Mouse (Mus musculus) adrenal gland, adult 8-10 months (tissue): ENCODE data around the gene Hivep2. TPM values are rescaled to one million over a fixed set of nuclear protein-coding genes. Genes with fewer than 3 reads are reported as not detected.

Experiments
- DNase-seq: peaks from one replicate; pipeline ENCODE4 v3.0.0; 2022
- total RNA-seq, 4 experiments: library from RNA; stranded (reverse); gene quantifications; 2 replicates each; pipeline ENCODE4 v1.2.4; 2022

The Hivep2 gene
- total RNA-seq, 4 experiments from 2014 or later: 27.5 to 43.1 (median 38.7) TPM

- DNase-seq: no peak
Observed at GRCm38 (mm10) chr10:14024971-14025370, 59.1 kb downstream of the Hivep2 start.

GRCm38 (mm10) chr10:14027751-14028150 lies 61.9 kb downstream of the Hivep2 start:
- no peak for DNase-seq

DNA sequence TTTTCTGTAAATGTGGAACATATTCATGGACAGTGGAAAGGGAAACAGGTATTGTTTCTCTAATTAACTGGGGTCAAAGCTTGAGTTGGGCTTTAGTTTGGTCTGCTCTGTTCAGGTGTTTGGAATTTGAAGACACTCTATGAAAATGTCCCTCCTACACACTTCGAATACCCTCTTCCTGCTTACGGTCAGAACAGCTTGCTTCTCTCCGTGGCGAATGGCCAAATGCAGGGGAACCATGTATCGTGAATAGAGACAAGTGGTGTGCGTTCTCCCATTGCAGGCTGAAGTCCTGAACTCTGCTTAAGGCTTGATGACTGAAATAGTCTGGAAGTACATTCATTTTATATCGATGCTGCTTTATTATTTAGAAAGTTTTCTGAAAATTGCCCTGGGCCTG lies 63.1 kb downstream of the Hivep2 start:
- no peak for DNase-seq

- DNase-seq: no peak
Observed at GRCm38 (mm10) chr10:14030458-14031035, 64.7 kb downstream of the Hivep2 start.

DNA sequence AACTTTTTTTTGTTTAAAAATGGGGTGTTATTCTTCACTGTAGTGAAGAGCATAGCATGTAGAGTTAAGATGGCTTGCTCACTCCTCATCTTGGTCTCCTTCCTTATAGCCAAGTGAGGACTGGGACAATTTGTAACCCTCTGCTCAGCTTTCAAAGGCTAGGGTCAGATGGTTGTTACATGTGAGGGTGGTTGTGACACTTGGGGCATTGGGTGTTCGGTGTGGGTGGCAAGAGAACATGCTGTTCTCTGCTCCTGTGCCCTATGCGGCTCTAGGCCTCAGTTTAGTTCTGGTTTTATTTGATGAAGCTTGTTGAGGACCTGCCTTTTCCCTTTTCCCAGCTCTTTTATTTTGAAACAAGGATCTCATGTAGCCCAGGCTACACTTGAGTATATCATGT lies 66.7 kb downstream of the Hivep2 start:
- DNase-seq: no peak

DNA sequence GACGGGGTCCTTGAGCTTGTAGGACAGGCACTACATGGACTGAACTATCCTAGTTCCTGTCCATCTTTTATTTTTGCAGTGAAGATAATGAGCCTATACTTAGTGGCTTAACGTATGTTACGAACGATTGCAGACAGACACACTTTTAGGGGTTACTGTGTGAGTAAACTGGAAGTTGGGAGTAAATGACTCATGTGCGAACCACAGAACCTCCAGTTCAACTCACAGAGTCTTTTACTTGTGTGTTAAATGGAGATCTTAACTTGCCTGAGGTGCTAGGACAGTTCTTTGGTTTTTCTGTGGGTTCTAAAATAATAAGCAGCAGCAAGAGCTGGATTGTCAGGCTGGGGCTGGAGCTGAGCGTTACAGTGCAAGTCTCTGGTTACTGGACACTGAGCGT lies 68.2 kb downstream of the Hivep2 start:
- no peak for DNase-seq

GRCm38 (mm10) chr10:14034790-14035189 lies 68.9 kb downstream of the Hivep2 start:
- no peak for DNase-seq

GRCm38 (mm10) chr10:14035607-14036006 lies 69.7 kb downstream of the Hivep2 start:
- DNase-seq: no peak

GRCm38 (mm10) chr10:14036472-14036871 lies 70.6 kb downstream of the Hivep2 start:
- no peak for DNase-seq

DNA sequence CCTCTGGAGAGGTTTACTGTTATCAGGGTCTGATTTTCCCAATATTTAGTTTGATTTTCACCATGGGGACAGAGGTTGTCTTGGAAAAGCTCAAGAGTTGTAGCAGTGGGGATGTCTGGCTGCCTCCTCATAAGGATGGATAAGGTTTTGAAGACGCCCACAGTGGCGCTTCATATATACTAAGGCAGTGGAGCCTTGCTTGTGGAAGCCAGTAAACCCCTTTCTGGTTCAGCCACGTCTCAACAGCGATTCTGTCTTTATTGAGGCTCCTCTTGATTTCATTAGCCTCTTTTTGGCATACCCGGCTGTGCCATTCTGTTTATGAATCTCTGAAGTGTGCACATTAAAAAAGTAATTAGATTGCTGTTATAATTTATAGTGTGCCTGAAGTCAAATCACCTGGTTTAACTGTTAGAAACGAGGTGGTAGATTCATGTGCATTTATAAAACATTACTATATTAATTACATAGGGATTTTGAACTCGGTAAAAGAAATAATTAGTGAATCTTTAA lies 72.2 kb downstream of the Hivep2 start:
- DNase-seq: no peak

GRCm38 (mm10) chr10:14040716-14041470 lies 75.0 kb downstream of the Hivep2 start:
- DNase-seq: no peak

- no peak for DNase-seq
Observed at GRCm38 (mm10) chr10:14041606-14042005, 75.7 kb downstream of the Hivep2 start.

GRCm38 (mm10) chr10:14042539-14043348 lies 76.9 kb downstream of the Hivep2 start:
- no peak for DNase-seq

- DNase-seq: no peak
Observed at GRCm38 (mm10) chr10:14043349-14043710, 77.5 kb downstream of the Hivep2 start.

DNA sequence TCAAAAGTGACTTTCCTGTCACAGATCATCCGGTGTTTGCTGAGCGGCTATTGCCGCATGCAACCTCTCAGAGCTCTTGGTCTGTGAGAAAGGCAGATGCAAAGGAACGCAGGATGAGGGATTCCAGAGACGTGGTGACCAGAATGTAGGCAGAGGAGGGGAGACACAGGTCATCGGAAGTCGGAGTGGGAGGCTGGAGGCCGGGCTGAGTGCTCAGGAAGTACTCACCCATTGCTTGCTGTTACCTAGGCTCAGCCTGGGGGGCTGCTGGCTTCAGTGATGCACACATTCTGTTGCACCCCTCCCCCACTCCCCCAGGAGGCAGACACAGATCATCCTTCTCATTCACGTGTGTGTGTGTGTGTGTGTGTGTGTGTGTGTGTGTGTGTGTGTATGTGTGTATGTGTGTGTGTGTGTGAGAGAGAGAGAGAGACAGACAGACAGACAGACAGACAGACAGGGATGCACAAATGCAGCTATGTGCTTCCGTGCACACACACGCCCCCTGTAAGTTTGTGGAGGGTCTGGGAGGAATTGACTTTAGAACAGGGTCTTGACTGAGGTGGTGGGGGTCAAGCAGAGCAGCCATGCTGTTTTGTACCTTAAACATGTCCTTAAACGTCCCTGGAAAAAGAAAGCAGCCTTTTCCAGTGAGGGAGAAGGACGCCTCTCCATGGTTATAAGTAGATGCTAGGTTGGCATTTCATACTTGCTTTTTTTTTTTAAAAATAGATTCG lies 78.3 kb downstream of the Hivep2 start:
- DNase-seq: no peak

DNA sequence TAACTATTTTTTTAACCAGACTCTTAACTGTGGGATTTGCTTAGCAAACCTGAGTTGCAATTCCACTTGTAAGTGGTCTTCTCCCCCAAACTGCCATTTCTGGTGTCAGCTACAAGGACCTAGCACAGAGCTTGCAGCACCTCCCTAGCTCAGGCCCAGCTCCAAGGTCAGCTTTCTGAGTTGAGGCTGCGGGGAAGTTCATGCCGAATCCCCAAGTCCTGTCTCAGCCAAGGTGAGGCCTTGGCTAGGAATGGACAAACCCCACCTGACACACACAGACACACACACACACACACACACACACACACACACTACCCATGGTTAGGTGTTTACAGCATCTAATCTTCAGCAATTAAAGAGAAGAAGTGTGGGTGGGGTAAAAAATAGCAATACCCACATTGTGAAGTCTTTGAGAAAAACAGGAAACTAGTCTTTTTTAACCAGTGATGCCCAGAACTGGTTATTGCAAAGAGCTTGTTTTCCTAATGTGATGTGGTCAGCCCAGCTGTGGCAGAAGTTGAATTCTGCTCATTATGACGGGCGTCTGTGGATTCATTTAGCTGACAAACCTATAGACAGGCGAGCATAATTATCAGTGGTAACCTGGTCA lies 79.0 kb downstream of the Hivep2 start:
- DNase-seq: no peak

GRCm38 (mm10) chr10:14045745-14046144 lies 79.9 kb downstream of the Hivep2 start:
- no peak for DNase-seq

DNA sequence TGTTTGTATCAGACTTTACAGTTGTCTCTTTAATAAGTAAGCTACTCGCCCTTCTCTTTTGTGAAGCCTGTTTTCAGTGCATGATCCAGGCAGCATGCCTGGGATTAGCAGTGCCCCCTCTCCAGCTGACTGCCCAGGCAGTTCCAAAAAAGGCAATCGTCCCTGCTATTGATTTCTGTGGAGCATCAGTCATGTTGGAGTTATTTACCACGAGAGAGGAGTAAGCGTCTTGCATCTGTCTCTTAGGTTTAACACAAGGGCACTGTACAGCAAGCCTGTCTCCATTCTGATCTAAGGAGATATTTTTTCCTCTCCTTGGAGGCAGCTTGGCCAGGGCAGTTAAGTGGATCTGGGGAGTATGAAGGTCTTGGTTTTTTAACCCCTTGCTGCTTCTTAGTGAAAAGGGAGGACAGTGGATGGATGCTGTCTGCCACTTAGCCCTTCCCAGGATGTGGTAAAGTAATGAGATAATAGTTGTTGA lies 80.3 kb downstream of the Hivep2 start:
- DNase-seq: no peak

DNA sequence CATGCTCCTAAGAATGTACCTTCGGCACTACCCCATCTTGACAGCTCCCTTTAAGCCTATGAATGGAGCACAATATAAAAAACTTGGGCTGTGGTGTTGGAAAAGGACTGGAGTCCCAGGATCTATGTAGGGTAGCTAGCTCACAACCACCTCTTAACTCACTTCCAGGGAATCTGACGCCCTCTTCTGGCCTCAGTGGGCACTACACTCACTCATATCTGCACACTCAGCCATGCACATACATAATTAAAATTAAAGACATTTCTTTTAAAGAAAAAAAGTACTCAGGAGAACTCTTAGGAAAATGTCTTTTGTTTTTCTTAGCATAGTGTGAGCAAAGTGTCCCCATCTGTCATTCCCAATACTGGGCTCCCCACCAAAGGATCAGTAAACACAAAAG lies 81.1 kb downstream of the Hivep2 start:
- no peak for DNase-seq

- DNase-seq: peak; percentile 33
Observed at GRCm38 (mm10) chr10:14047661-14048060, 81.8 kb downstream of the Hivep2 start.

- peak; percentile 54 for DNase-seq
Observed at GRCm38 (mm10) chr10:14048322-14048915, 82.5 kb downstream of the Hivep2 start.
